Mouse (Mus musculus): ENCODE results near the gene Foxc2. TPM values are rescaled to one million over a fixed set of nuclear protein-coding genes. Genes with fewer than 3 reads are reported as not detected.

Gene Foxc2
- total and polyA plus RNA-seq, 3 experiments: 0.02 TPM; not detected in 2

- H3K36me3 ChIP-seq (replicated peaks): no peaks in the 10 kb centered on the region
- ATAC-seq (ENCODE audit: extremely low read depth, insufficient number of reproducible peaks, low FRiP score, poor library complexity, severe bottlenecking) (no peak), DNase-seq (ENCODE audit: low spot score) (no peak)
- H3K4me1 ChIP-seq (ENCODE audit: insufficient read depth, low read depth, low read length): no peaks in the 10 kb centered on the region
- no peak overlapping the region for H3K4me3 ChIP-seq (ENCODE audit: low read depth, low read length)
- peaks cover 66% of the 10 kb centered on the region for H3K9me3 ChIP-seq (replicated peaks)
- TF ChIP-seq CTCF (IDR thresholded peaks at IDR 0.05; ENCODE audit: low read depth, low read length) (no peak), TAL1 (conservative IDR thresholded peaks at IDR 0.05; ENCODE audit: low read depth, low read length) (no peak), POLR2AphosphoS5 (IDR thresholded peaks at IDR 0.05; ENCODE audit: insufficient replicate concordance, low read depth, low read length) (no peak), GATA1 (IDR thresholded peaks at IDR 0.05; ENCODE audit: borderline replicate concordance, low read length) (no peak), GATA2 (IDR thresholded peaks at IDR 0.05; ENCODE audit: borderline replicate concordance, low read depth, low read length) (no peak)
- peaks cover 8% of the 10 kb centered on the region; the same call in 1 of the 2 replicates for H3K27me3 ChIP-seq (ENCODE audit: insufficient read depth, low read length)
Observed at GRCm38 (mm10) chr8:121074848-121075145, 41.2 kb upstream of the Foxc2 start.

DNA sequence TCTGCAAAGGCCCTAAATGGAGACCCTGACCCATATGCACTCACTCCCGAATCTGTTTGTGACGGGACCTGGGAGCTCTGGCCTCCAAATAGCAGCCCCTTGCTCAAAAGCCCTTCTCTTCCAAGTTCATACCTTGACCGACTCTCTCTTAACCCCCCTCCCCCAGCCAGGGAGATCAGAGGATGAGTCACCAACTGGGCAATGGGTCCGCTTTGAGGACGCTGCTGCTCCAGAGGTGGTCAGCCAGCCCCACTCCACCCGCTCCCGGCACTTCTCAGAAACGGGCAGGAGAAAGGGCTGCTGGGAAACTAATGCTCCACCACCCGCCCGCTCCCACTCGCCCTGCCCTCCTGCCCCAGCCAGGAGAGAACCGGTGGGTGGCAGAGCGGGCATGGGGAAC, 40.0 kb upstream of the Foxc2 start:
- Histone ChIP-seq H3K4me3 (ENCODE audit: low read depth, low read length) (no peak overlapping the region), H3K27me3 (ENCODE audit: insufficient read depth, low read length) (peaks cover 11% of the 10 kb centered on the region; the same call in 1 of the 2 replicates), H3K9me3 (replicated peaks) (peaks cover 66% of the 10 kb centered on the region), H3K4me1 (ENCODE audit: insufficient read depth, low read depth, low read length) (no peaks in the 10 kb centered on the region), H3K36me3 (replicated peaks) (no peaks in the 10 kb centered on the region)
- TF ChIP-seq TAL1 (conservative IDR thresholded peaks at IDR 0.05; ENCODE audit: low read depth, low read length) (no peak), GATA1 (IDR thresholded peaks at IDR 0.05; ENCODE audit: borderline replicate concordance, low read length) (no peak), GATA2 (IDR thresholded peaks at IDR 0.05; ENCODE audit: borderline replicate concordance, low read depth, low read length) (no peak), CTCF (IDR thresholded peaks at IDR 0.05; ENCODE audit: low read depth, low read length) (no peak), POLR2AphosphoS5 (IDR thresholded peaks at IDR 0.05; ENCODE audit: insufficient replicate concordance, low read depth, low read length) (no peak)
- DNase-seq (ENCODE audit: low spot score): no peak
- no peak for ATAC-seq (ENCODE audit: extremely low read depth, insufficient number of reproducible peaks, low FRiP score, poor library complexity, severe bottlenecking)

DNA sequence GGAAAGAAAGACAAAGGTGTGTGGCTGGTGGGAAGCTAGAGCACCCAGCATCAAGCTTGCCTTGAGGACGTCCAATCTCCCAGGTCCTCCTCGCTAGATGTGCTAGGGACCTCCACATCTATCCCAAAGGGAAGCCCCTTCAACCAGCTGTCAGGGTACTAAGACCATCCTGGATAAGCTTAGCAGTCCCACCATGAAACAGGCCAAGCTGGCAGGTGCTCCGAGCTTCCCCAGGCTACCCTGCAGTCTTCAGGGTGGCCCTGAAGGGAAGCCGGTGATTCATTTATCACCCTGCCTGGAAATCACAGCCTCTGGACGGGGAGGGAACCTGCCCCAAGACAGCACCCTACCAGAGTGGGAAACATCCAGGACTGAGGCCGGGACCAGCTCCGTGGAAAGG, 39.4 kb upstream of the Foxc2 start:
- peaks cover 11% of the 10 kb centered on the region; the same call in 1 of the 2 replicates for H3K27me3 ChIP-seq (ENCODE audit: insufficient read depth, low read length)
- TF ChIP-seq CTCF (IDR thresholded peaks at IDR 0.05; ENCODE audit: low read depth, low read length) (no peak), GATA1 (IDR thresholded peaks at IDR 0.05; ENCODE audit: borderline replicate concordance, low read length) (no peak), TAL1 (conservative IDR thresholded peaks at IDR 0.05; ENCODE audit: low read depth, low read length) (no peak), GATA2 (IDR thresholded peaks at IDR 0.05; ENCODE audit: borderline replicate concordance, low read depth, low read length) (no peak), POLR2AphosphoS5 (IDR thresholded peaks at IDR 0.05; ENCODE audit: insufficient replicate concordance, low read depth, low read length) (no peak)
- H3K9me3 ChIP-seq (replicated peaks): peaks cover 65% of the 10 kb centered on the region
- no peaks in the 10 kb centered on the region for H3K4me1 ChIP-seq (ENCODE audit: insufficient read depth, low read depth, low read length)
- no peak overlapping the region for H3K4me3 ChIP-seq (ENCODE audit: low read depth, low read length)
- DNase-seq (ENCODE audit: low spot score) (no peak), ATAC-seq (ENCODE audit: extremely low read depth, insufficient number of reproducible peaks, low FRiP score, poor library complexity, severe bottlenecking) (no peak)
- no peaks in the 10 kb centered on the region for H3K36me3 ChIP-seq (replicated peaks)

- Histone ChIP-seq H3K9me3 (replicated peaks) (peaks cover 70% of the 10 kb centered on the region), H3K36me3 (replicated peaks) (no peaks in the 10 kb centered on the region), H3K4me1 (ENCODE audit: insufficient read depth, low read depth, low read length) (no peaks in the 10 kb centered on the region), H3K4me3 (ENCODE audit: low read depth, low read length) (no peak overlapping the region), H3K27me3 (ENCODE audit: insufficient read depth, low read length) (peaks cover 11% of the 10 kb centered on the region; the same call in 1 of the 2 replicates)
- DNase-seq (ENCODE audit: low spot score) (no peak), ATAC-seq (ENCODE audit: extremely low read depth, insufficient number of reproducible peaks, low FRiP score, poor library complexity, severe bottlenecking) (no peak)
- TF ChIP-seq GATA2 (IDR thresholded peaks at IDR 0.05; ENCODE audit: borderline replicate concordance, low read depth, low read length): no peak
- no peak for TF ChIP-seq GATA1 (IDR thresholded peaks at IDR 0.05; ENCODE audit: borderline replicate concordance, low read length)
- TF ChIP-seq TAL1 (conservative IDR thresholded peaks at IDR 0.05; ENCODE audit: low read depth, low read length): no peak
- TF ChIP-seq CTCF (IDR thresholded peaks at IDR 0.05; ENCODE audit: low read depth, low read length): no peak
- TF ChIP-seq POLR2AphosphoS5 (IDR thresholded peaks at IDR 0.05; ENCODE audit: insufficient replicate concordance, low read depth, low read length): no peak
Observed at GRCm38 (mm10) chr8:121078721-121079120, 37.2 kb upstream of the Foxc2 start.

DNA sequence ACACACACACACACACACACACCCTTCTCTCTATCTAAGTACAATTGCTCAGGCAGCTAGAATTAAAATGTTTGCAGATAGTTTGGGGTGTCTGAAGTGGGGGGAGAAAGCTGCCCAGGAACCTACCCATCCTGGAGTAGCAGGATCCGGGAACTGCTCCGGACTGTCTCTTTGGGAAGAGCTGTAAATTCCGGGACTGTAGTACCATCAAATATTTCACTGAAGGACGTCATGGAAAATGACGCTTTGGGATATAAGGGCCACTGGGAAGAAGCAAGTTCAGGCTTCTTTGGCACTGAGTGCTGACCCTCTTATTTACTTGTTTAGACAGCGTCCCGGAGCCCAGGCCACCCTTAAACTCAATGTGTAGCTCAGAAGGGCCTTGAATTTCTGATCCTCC, 36.8 kb upstream of the Foxc2 start:
- no peak overlapping the region for H3K4me3 ChIP-seq (ENCODE audit: low read depth, low read length)
- TF ChIP-seq TAL1 (conservative IDR thresholded peaks at IDR 0.05; ENCODE audit: low read depth, low read length): no peak
- no peak for TF ChIP-seq GATA2 (IDR thresholded peaks at IDR 0.05; ENCODE audit: borderline replicate concordance, low read depth, low read length)
- TF ChIP-seq GATA1 (IDR thresholded peaks at IDR 0.05; ENCODE audit: borderline replicate concordance, low read length): no peak
- no peak for TF ChIP-seq POLR2AphosphoS5 (IDR thresholded peaks at IDR 0.05; ENCODE audit: insufficient replicate concordance, low read depth, low read length)
- no peak for TF ChIP-seq CTCF (IDR thresholded peaks at IDR 0.05; ENCODE audit: low read depth, low read length)
- no peaks in the 10 kb centered on the region for H3K36me3 ChIP-seq (replicated peaks)
- DNase-seq (ENCODE audit: low spot score) (no peak), ATAC-seq (ENCODE audit: extremely low read depth, insufficient number of reproducible peaks, low FRiP score, poor library complexity, severe bottlenecking) (no peak)
- no peaks in the 10 kb centered on the region for H3K4me1 ChIP-seq (ENCODE audit: insufficient read depth, low read depth, low read length)
- H3K9me3 ChIP-seq (replicated peaks): peaks cover 70% of the 10 kb centered on the region
- H3K27me3 ChIP-seq (ENCODE audit: insufficient read depth, low read length): peaks cover 11% of the 10 kb centered on the region; the same call in 1 of the 2 replicates

DNA sequence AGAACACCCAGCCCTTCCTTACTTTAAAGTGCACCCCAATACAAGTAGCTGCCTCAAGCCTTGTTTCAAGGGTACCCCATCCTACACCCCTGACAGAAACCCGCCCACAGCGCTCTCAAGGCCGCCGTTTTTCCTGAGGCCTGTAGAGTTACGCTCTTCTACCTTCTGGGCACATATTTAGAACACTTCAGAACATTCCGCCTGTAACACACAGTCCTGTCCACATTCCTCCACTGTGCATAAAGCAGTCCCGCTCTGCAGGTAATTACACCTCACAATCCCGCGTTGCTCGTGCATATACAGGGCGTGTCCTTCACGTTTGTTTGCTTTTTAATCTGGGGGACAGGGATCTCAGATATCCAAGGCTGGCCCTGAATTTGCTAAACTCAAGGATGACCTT, 36.0 kb upstream of the Foxc2 start:
- DNase-seq (ENCODE audit: low spot score): no peak
- Histone ChIP-seq H3K4me1 (ENCODE audit: insufficient read depth, low read depth, low read length) (no peaks in the 10 kb centered on the region), H3K36me3 (replicated peaks) (no peaks in the 10 kb centered on the region), H3K27me3 (ENCODE audit: insufficient read depth, low read length) (peaks cover 9% of the 10 kb centered on the region; the same call in 1 of the 2 replicates), H3K9me3 (replicated peaks) (peaks cover 72% of the 10 kb centered on the region), H3K4me3 (ENCODE audit: low read depth, low read length) (no peak overlapping the region)
- no peak for ATAC-seq (ENCODE audit: extremely low read depth, insufficient number of reproducible peaks, low FRiP score, poor library complexity, severe bottlenecking)
- no peak for TF ChIP-seq POLR2AphosphoS5 (IDR thresholded peaks at IDR 0.05; ENCODE audit: insufficient replicate concordance, low read depth, low read length)
- no peak for TF ChIP-seq CTCF (IDR thresholded peaks at IDR 0.05; ENCODE audit: low read depth, low read length)
- TF ChIP-seq GATA2 (IDR thresholded peaks at IDR 0.05; ENCODE audit: borderline replicate concordance, low read depth, low read length): no peak
